Mouse (Mus musculus): ENCODE measurements around the gene Grik5. TPM values are rescaled to one million over a fixed set of nuclear protein-coding genes. Genes with fewer than 3 reads are reported as not detected.
"Not testable (repeated sequence)": the region's sequence is repeated elsewhere in the genome, so short reads cannot be mapped to it uniquely, and the experiment has no call there.

The Grik5 gene
- total and polyA plus RNA-seq, 2 experiments from 2014 or later, result 14.8 to 142 TPM

DNA sequence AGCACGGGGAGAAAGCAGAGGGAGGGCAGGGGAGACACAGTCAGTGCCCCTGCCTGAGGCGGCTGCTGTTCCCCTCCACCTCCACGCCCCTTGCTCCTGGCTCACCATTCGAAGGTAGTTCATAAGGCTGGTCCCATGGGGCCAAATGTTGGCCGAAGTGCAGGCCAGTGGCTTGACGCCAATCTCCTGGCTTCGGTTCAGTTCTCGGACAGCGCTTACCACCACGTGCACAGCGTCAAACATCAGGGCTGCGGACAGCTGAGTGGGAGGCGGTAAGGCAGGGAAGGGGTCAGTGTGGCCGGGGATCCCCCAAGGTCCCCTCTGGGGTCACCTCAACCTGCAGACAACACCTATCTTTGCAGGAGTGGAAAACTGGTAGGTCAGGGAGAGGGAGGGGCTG lies 13.3 kb downstream of the Grik5 start:
- no peaks in the 10 kb centered on the region for H3K4me1 ChIP-seq (ENCODE audit: insufficient read depth, low read length)
- 75% methylated on average over 14 of the region's 14 CpGs for WGBS
- ATAC-seq, result no peak

DNA sequence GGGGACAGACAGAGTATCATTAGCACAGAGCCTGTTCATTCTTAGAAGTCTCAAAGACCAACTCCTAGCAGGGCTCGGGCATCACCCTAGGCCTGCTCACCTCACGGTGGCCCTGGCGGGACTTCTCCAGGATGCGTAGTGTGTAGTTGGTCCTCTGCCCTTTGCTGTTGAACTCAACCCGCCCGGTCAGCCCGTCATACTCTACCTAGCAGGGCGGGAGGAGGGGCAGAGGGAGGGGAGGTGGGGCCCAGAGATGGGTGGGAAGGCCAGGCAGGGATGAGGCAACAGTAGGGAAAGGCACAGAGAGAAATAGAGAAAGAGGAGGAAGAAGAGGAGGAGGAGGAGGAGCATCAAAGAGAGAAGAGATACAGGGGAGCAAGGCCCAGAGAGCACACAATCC lies 13.8 kb downstream of the Grik5 start:
- 93% methylated on average over 8 of the region's 8 CpGs for whole genome bisulfite sequencing
- TF ChIP-seq CTCF (IDR thresholded peaks at IDR 0.05; ENCODE audit: low read depth), result no peak
- Histone ChIP-seq H3K4me3 (ENCODE audit: low read length) (no peak overlapping the region), H3K27ac (no peak overlapping the region), H3K4me2 (ENCODE audit: low read depth, low read length) (no peak overlapping the region), H3K9me3 (ENCODE audit: low read length) (no peaks in the 10 kb centered on the region), H3K9ac (replicated peaks; ENCODE audit: low read length) (no peak overlapping the region), H3K4me1 (ENCODE audit: insufficient read depth, low read length) (no peaks in the 10 kb centered on the region), H3K27me3 (ENCODE audit: insufficient read depth, low read length) (no peaks in the 10 kb centered on the region), H3K36me3 (ENCODE audit: insufficient read depth, low read length) (peaks cover 71% of the 10 kb centered on the region)
- no peak for ATAC-seq
- no peak for DNase-seq (ENCODE audit: low spot score)

More for the DNA sequence above, 13.3 kb downstream of the Grik5 start:
- Histone ChIP-seq H3K27ac (no peak overlapping the region), H3K27me3 (ENCODE audit: insufficient read depth, low read length) (no peaks in the 10 kb centered on the region), H3K4me3 (ENCODE audit: low read length) (no peak overlapping the region), H3K4me2 (ENCODE audit: low read depth, low read length) (no peak overlapping the region), H3K9me3 (ENCODE audit: low read length) (no peaks in the 10 kb centered on the region), H3K36me3 (ENCODE audit: insufficient read depth, low read length) (peaks cover 76% of the 10 kb centered on the region), H3K9ac (replicated peaks; ENCODE audit: low read length) (no peak overlapping the region)
- DNase-seq (ENCODE audit: low spot score), result no peak
- no peak for TF ChIP-seq CTCF (IDR thresholded peaks at IDR 0.05; ENCODE audit: low read depth)

DNA sequence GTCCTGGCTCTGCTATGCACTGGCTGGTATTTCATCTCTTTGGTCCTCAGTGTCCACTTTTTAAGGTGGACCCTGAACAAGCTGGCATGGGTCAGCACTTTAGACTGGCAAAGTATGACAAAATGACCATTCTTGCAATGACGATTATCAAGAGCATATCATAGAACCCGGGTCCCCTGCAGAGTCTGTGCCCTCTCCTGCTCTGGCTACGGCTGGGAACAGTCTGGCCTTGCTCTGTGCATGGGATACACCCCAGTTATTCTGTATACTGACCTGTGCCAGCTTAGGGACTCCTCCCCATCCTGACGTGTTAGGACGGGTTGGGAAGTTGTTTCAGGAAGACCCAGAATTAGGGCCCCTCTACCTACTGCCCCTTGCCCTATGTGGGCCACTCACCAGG lies 14.3 kb downstream of the Grik5 start:
- DNase-seq (ENCODE audit: low spot score) (no peak), ATAC-seq (no peak)
- H3K27ac ChIP-seq, result no peak overlapping the region
- no peak for TF ChIP-seq CTCF (IDR thresholded peaks at IDR 0.05; ENCODE audit: low read depth)
- no peak overlapping the region for H3K9ac ChIP-seq (replicated peaks; ENCODE audit: low read length)
- no peaks in the 10 kb centered on the region for H3K27me3 ChIP-seq (ENCODE audit: insufficient read depth, low read length)
- WGBS, result 91% methylated on average over 5 of the region's 5 CpGs
- H3K9me3 ChIP-seq (ENCODE audit: low read length), result no peaks in the 10 kb centered on the region
- no peak overlapping the region for H3K4me2 ChIP-seq (ENCODE audit: low read depth, low read length)
- no peak overlapping the region for H3K4me3 ChIP-seq (ENCODE audit: low read length)
- H3K36me3 ChIP-seq (ENCODE audit: insufficient read depth, low read length), result peaks cover 66% of the 10 kb centered on the region
- no peaks in the 10 kb centered on the region for H3K4me1 ChIP-seq (ENCODE audit: insufficient read depth, low read length)

DNA sequence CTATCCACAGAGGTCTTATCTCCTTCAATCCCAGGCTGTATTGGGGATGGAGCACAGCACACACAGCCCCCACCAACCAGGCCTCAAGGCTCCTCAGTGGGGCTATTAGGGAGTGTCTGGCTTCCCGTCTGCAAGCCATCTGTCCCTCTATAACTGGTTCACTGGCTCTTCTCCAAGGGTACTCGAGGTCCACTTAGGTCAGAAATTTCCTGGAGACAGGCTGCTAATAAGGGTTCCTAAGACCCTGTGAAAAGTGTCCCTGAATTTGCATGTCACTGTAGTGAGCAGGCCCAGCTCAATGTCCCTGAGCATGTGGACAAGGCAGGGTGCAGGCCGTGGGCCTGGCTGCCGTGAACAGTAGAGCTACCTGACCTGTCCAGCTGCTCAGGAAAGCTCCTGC lies 15.2 kb downstream of the Grik5 start:
- peaks cover 60% of the 10 kb centered on the region for H3K36me3 ChIP-seq (ENCODE audit: insufficient read depth, low read length)
- no peak overlapping the region for H3K9ac ChIP-seq (replicated peaks; ENCODE audit: low read length)
- no peak overlapping the region for H3K4me2 ChIP-seq (ENCODE audit: low read depth, low read length)
- no peak for TF ChIP-seq CTCF (IDR thresholded peaks at IDR 0.05; ENCODE audit: low read depth)
- no peaks in the 10 kb centered on the region for H3K27me3 ChIP-seq (ENCODE audit: insufficient read depth, low read length)
- no peak overlapping the region for H3K4me3 ChIP-seq (ENCODE audit: low read length)
- WGBS, result 63% methylated on average over 4 of the region's 4 CpGs
- H3K4me1 ChIP-seq (ENCODE audit: insufficient read depth, low read length), result no peaks in the 10 kb centered on the region
- H3K9me3 ChIP-seq (ENCODE audit: low read length), result no peaks in the 10 kb centered on the region
- DNase-seq (ENCODE audit: low spot score) (peak; percentile 16), ATAC-seq (peak; percentile 30; the same call in 1 of the 2 replicates)
- H3K27ac ChIP-seq, result no peak overlapping the region

DNA sequence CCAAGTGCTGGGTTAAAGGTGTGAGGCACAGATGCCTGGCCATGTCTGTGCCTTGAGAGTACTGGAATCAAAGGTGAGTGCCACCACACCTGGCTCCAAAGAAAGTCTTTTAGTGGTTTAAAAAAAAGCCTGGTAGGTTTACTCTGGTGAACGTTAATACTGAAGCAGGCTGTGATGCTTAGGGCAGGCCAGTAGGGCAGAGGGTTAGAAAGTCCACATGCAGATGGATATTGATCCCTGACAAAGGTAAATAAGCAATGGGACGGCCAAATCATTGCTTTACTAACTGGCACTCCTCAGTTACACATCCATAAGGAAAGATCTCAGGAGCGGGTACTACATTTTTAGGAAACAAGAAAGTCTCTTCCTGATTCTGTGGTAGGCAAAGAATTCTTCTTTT lies 19.6 kb downstream of the Grik5 start:
- no peak for DNase-seq (ENCODE audit: low spot score)
- no peaks in the 10 kb centered on the region for H3K27me3 ChIP-seq (ENCODE audit: insufficient read depth, low read length)
- H3K4me2 ChIP-seq (ENCODE audit: low read depth, low read length), result no peak overlapping the region
- H3K4me1 ChIP-seq (ENCODE audit: insufficient read depth, low read length), result no peaks in the 10 kb centered on the region
- TF ChIP-seq CTCF (IDR thresholded peaks at IDR 0.05; ENCODE audit: low read depth), result no peak
- no peak for ATAC-seq
- H3K36me3 ChIP-seq (ENCODE audit: insufficient read depth, low read length), result peaks cover 55% of the 10 kb centered on the region
- H3K4me3 ChIP-seq (ENCODE audit: low read length), result no peak overlapping the region
- no peaks in the 10 kb centered on the region for H3K9me3 ChIP-seq (ENCODE audit: low read length)
- 91% methylated on average over 3 of the region's 3 CpGs for WGBS
- H3K27ac ChIP-seq, result no peak overlapping the region
- H3K9ac ChIP-seq (replicated peaks; ENCODE audit: low read length), result no peak overlapping the region

DNA sequence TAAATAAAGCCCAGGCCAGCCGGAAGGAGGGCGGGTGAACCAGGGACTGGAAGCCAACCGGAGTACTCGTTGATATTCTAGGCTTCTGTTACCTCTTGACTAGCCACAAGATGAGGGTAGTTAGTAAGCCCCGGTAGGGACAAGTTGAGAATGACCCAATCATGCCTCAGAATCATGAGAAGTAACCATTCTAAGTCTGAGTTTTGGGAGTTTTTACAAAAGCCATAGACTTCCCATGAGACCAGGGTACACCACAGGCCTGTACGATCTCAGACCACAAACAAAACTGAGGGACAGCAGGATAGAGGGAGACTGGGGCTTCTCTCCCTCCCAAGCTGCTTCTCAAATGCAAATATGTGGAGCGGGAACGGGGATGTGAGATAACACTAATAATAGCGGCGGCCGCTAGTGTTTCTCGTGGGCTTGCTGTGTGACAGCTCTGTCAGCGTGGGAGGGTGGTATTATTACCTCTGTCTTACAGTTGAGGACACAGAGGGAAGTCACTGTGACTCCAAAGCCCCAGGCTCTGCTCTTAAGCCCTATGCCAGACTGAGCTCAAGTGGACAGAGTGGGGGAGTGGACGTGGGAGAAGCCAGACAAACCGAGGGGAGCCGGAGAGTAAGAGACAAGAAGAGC lies 22.7 kb downstream of the Grik5 start:
- ATAC-seq (no peak), DNase-seq (ENCODE audit: low spot score) (no peak)
- no peak for TF ChIP-seq CTCF (IDR thresholded peaks at IDR 0.05; ENCODE audit: low read depth)
- H3K9ac ChIP-seq (replicated peaks; ENCODE audit: low read length), result no peak overlapping the region
- H3K27ac ChIP-seq, result no peak overlapping the region
- H3K27me3 ChIP-seq (ENCODE audit: insufficient read depth, low read length), result no peaks in the 10 kb centered on the region
- no peak overlapping the region for H3K4me3 ChIP-seq (ENCODE audit: low read length)
- peaks cover 53% of the 10 kb centered on the region for H3K36me3 ChIP-seq (ENCODE audit: insufficient read depth, low read length)
- no peaks in the 10 kb centered on the region for H3K9me3 ChIP-seq (ENCODE audit: low read length)
- no peak overlapping the region for H3K4me2 ChIP-seq (ENCODE audit: low read depth, low read length)
- 75% methylated on average over 16 of the region's 16 CpGs for WGBS
- H3K4me1 ChIP-seq (ENCODE audit: insufficient read depth, low read length), result no peaks in the 10 kb centered on the region

DNA sequence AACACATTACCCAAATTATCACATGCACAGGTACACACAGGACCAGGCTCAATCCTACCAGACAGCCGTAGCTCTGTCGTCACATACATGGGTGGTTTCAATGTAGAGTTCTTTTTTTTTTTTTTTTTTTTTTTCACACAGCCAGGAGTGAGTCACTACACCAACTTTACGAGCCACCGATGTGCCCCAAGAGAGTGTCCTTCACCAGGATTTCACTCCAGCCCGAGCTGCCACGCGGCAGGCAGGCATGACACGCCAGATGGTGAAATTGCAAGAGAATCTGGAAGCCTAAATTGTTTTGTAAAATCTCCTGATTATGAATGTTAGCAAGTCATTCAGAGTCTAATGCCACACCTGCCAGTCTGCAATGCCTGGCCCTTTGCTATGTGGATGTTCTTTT lies 24.8 kb downstream of the Grik5 start:
- ATAC-seq, result no peak
- H3K4me3 ChIP-seq (ENCODE audit: low read length), result no peak overlapping the region
- peaks cover 68% of the 10 kb centered on the region for H3K36me3 ChIP-seq (ENCODE audit: insufficient read depth, low read length)

DNA sequence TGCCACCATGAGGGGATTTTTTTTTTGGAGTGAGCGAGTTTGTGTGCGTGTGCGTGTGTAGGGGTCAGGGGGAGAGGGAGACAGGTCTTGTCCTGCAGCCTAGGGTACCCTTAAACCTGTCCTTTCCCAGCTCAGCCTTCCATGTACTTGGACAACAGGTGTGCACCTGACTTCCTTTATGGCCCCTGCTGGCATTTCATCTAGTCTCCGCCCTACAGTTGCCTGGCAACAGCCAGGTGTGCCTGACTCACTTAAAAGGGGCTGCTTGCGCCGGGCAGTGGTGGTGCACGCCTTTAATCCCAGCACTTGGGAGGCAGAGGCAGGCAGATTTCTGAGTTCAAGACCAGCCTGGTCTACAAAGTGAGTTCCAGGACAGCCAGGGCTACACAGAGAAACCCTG lies 27.5 kb downstream of the Grik5 start:
- H3K9ac ChIP-seq (replicated peaks; ENCODE audit: low read length); H3K4me2 ChIP-seq (ENCODE audit: low read depth, low read length); H3K4me3 ChIP-seq (ENCODE audit: low read length); H3K27ac ChIP-seq; DNase-seq (ENCODE audit: low spot score); H3K9me3 ChIP-seq (ENCODE audit: low read length); H3K27me3 ChIP-seq (ENCODE audit: insufficient read depth, low read length); ATAC-seq; H3K4me1 ChIP-seq (ENCODE audit: insufficient read depth, low read length): not testable (repeated sequence)
- WGBS, result 93% methylated on average over 7 of the region's 7 CpGs
- H3K36me3 ChIP-seq (ENCODE audit: insufficient read depth, low read length), result peaks cover 74% of the 10 kb centered on the region

More for the DNA sequence above, 24.8 kb downstream of the Grik5 start:
- Histone ChIP-seq H3K4me2 (ENCODE audit: low read depth, low read length) (no peak overlapping the region), H3K27me3 (ENCODE audit: insufficient read depth, low read length) (no peaks in the 10 kb centered on the region), H3K9me3 (ENCODE audit: low read length) (no peaks in the 10 kb centered on the region), H3K9ac (replicated peaks; ENCODE audit: low read length) (no peak overlapping the region), H3K27ac (no peak overlapping the region), H3K4me1 (ENCODE audit: insufficient read depth, low read length) (no peaks in the 10 kb centered on the region)
- no peak for TF ChIP-seq CTCF (IDR thresholded peaks at IDR 0.05; ENCODE audit: low read depth)
- no peak for DNase-seq (ENCODE audit: low spot score)
- WGBS, result 74% methylated on average over 8 of the region's 8 CpGs
